Mouse (Mus musculus): Measurements from ENCODE around the gene Rad54l2. TPM values are rescaled to one million over a fixed set of nuclear protein-coding genes. Genes with fewer than 3 reads are reported as not detected.

Gene Rad54l2
- total RNA-seq, 1 experiment from 2014 or later: 21.5 TPM

- no peak for ATAC-seq (replicated peaks; ENCODE audit: low read depth, poor library complexity, severe bottlenecking)
These were observed 33.2 kb downstream of the Rad54l2 start for GRCm38 (mm10) chr9:106755776-106756175.

GRCm38 (mm10) chr9:106754311-106754710 lies 34.7 kb downstream of the Rad54l2 start:
- ATAC-seq (replicated peaks; ENCODE audit: low read depth, poor library complexity, severe bottlenecking): no peak

- ATAC-seq (replicated peaks; ENCODE audit: low read depth, poor library complexity, severe bottlenecking): no peak
These were observed 36.9 kb downstream of the Rad54l2 start for GRCm38 (mm10) chr9:106752135-106752534.

- no peak for ATAC-seq (replicated peaks; ENCODE audit: low read depth, poor library complexity, severe bottlenecking)
These were observed 49.0 kb downstream of the Rad54l2 start for GRCm38 (mm10) chr9:106739962-106740361.

- no peak for ATAC-seq (replicated peaks; ENCODE audit: low read depth, poor library complexity, severe bottlenecking)
These were observed 49.9 kb downstream of the Rad54l2 start for GRCm38 (mm10) chr9:106739056-106739455.

- no peak for ATAC-seq (replicated peaks; ENCODE audit: low read depth, poor library complexity, severe bottlenecking)
These were observed 50.6 kb downstream of the Rad54l2 start for GRCm38 (mm10) chr9:106738199-106738985.

- ATAC-seq (replicated peaks; ENCODE audit: low read depth, poor library complexity, severe bottlenecking): no peak
These were observed 55.3 kb downstream of the Rad54l2 start for GRCm38 (mm10) chr9:106733690-106734089.

- ATAC-seq (replicated peaks; ENCODE audit: low read depth, poor library complexity, severe bottlenecking): no peak
These were observed 59.6 kb downstream of the Rad54l2 start for GRCm38 (mm10) chr9:106729416-106729815.

- ATAC-seq (replicated peaks; ENCODE audit: low read depth, poor library complexity, severe bottlenecking): peak; percentile 78
These were observed 62.1 kb downstream of the Rad54l2 start for GRCm38 (mm10) chr9:106726891-106727290.

GRCm38 (mm10) chr9:106725435-106725834 lies 63.6 kb downstream of the Rad54l2 start:
- ATAC-seq (replicated peaks; ENCODE audit: low read depth, poor library complexity, severe bottlenecking): no peak

GRCm38 (mm10) chr9:106724864-106725263 lies 64.1 kb downstream of the Rad54l2 start:
- no peak for ATAC-seq (replicated peaks; ENCODE audit: low read depth, poor library complexity, severe bottlenecking)

GRCm38 (mm10) chr9:106716729-106717128 lies 72.3 kb downstream of the Rad54l2 start:
- no peak for ATAC-seq (replicated peaks; ENCODE audit: low read depth, poor library complexity, severe bottlenecking)

- ATAC-seq (replicated peaks; ENCODE audit: low read depth, poor library complexity, severe bottlenecking): no peak
These were observed 72.8 kb downstream of the Rad54l2 start for GRCm38 (mm10) chr9:106716232-106716631.

- no peak for ATAC-seq (replicated peaks; ENCODE audit: low read depth, poor library complexity, severe bottlenecking)
These were observed 76.5 kb downstream of the Rad54l2 start for GRCm38 (mm10) chr9:106712470-106712869.

GRCm38 (mm10) chr9:106692973-106693481 lies 96.0 kb downstream of the Rad54l2 start:
- ATAC-seq (replicated peaks; ENCODE audit: low read depth, poor library complexity, severe bottlenecking): no peak

GRCm38 (mm10) chr9:106688834-106689233 lies 100.2 kb downstream of the Rad54l2 start:
- ATAC-seq (replicated peaks; ENCODE audit: low read depth, poor library complexity, severe bottlenecking): no peak

- peak; percentile 59 for ATAC-seq (replicated peaks; ENCODE audit: low read depth, poor library complexity, severe bottlenecking)
These were observed 101.9 kb downstream of the Rad54l2 start for GRCm38 (mm10) chr9:106686983-106687650.

- ATAC-seq (replicated peaks; ENCODE audit: low read depth, poor library complexity, severe bottlenecking): peak; percentile 71
These were observed 103.5 kb downstream of the Rad54l2 start, which contains the start of gene Tex264 for GRCm38 (mm10) chr9:106685249-106686101. Gene Tex264, minus strand, starts transcription at chr9:106685927.

- ATAC-seq (replicated peaks; ENCODE audit: low read depth, poor library complexity, severe bottlenecking): peak; percentile 37
These were observed 104.1 kb downstream of the Rad54l2 start for GRCm38 (mm10) chr9:106684918-106685248.

- ATAC-seq (replicated peaks; ENCODE audit: low read depth, poor library complexity, severe bottlenecking): no peak
These were observed 104.7 kb downstream of the Rad54l2 start for GRCm38 (mm10) chr9:106684093-106684872.
